Mouse (Mus musculus): Measurements from ENCODE around the gene Ero1lb. TPM values are rescaled to one million over a fixed set of nuclear protein-coding genes. Genes with fewer than 3 reads are reported as not detected.

The Ero1lb gene
- polyA plus RNA-seq, 1 experiment from 2014 or later, result 17.9 TPM

- Histone ChIP-seq H3K9ac (replicated peaks) (no peak overlapping the region), H3K27me3 (replicated peaks) (0 out of 2 replicates have a peak, but pooled peaks cover 2% of the 10 kb centered on the region), H3K27ac (replicated peaks) (no peak overlapping the region), H3K4me3 (replicated peaks) (no peak overlapping the region), H3K4me2 (no peak overlapping the region), H3K36me3 (no peaks in the 10 kb centered on the region), H3K9me3 (replicated peaks) (no peaks in the 10 kb centered on the region), H3K4me1 (peaks cover 21% of the 10 kb centered on the region)
- no peak for ATAC-seq (ENCODE audit: low FRiP score)
- WGBS, result 80% methylated on average over 5 of the region's 5 CpGs
These were observed 22.4 kb upstream of the Ero1lb start for GRCm38 (mm10) chr13:12543246-12543645.

GRCm38 (mm10) chr13:12543880-12544568 is 21.6 kb upstream of the Ero1lb start:
- 94% methylated on average over 8 of the region's 8 CpGs for WGBS
- no peak overlapping the region for H3K4me2 ChIP-seq
- ATAC-seq (ENCODE audit: low FRiP score), result no peak
- H3K9me3 ChIP-seq (replicated peaks), result no peaks in the 10 kb centered on the region
- H3K36me3 ChIP-seq, result no peaks in the 10 kb centered on the region
- H3K4me1 ChIP-seq, result peaks cover 21% of the 10 kb centered on the region
- no peak overlapping the region for H3K27ac ChIP-seq (replicated peaks)
- H3K9ac ChIP-seq (replicated peaks), result no peak overlapping the region
- no peak overlapping the region for H3K4me3 ChIP-seq (replicated peaks)
- 0 out of 2 replicates have a peak, but pooled peaks cover 2% of the 10 kb centered on the region for H3K27me3 ChIP-seq (replicated peaks)

- no peak overlapping the region for H3K9ac ChIP-seq (replicated peaks)
- H3K27ac ChIP-seq (replicated peaks), result no peak overlapping the region
- no peak for ATAC-seq (ENCODE audit: low FRiP score)
- no peaks in the 10 kb centered on the region for H3K4me1 ChIP-seq
- H3K4me3 ChIP-seq (replicated peaks), result no peak overlapping the region
- WGBS, result 73% methylated on average over 4 of the region's 4 CpGs
- no peak overlapping the region for H3K4me2 ChIP-seq
- no peaks in the 10 kb centered on the region for H3K9me3 ChIP-seq (replicated peaks)
- H3K36me3 ChIP-seq, result no peaks in the 10 kb centered on the region
- no peaks in the 10 kb centered on the region for H3K27me3 ChIP-seq (replicated peaks)
These were observed 11.5 kb upstream of the Ero1lb start for GRCm38 (mm10) chr13:12554211-12554610.

- 58% methylated on average over 3 of the region's 3 CpGs for WGBS
- Histone ChIP-seq H3K4me3 (replicated peaks) (no peak overlapping the region), H3K4me2 (no peak overlapping the region), H3K36me3 (no peaks in the 10 kb centered on the region), H3K4me1 (no peaks in the 10 kb centered on the region), H3K9me3 (replicated peaks) (no peaks in the 10 kb centered on the region), H3K27ac (replicated peaks) (no peak overlapping the region), H3K9ac (replicated peaks) (no peak overlapping the region), H3K27me3 (replicated peaks) (no peaks in the 10 kb centered on the region)
- no peak for ATAC-seq (ENCODE audit: low FRiP score)
These were observed 6.6 kb upstream of the Ero1lb start for GRCm38 (mm10) chr13:12559044-12559443.

GRCm38 (mm10) chr13:12559462-12560120 is 6.1 kb upstream of the Ero1lb start:
- Histone ChIP-seq H3K4me3 (replicated peaks) (no peak overlapping the region), H3K9ac (replicated peaks) (no peak overlapping the region), H3K4me2 (no peak overlapping the region), H3K4me1 (no peaks in the 10 kb centered on the region), H3K27me3 (replicated peaks) (no peaks in the 10 kb centered on the region), H3K27ac (replicated peaks) (no peak overlapping the region), H3K9me3 (replicated peaks) (no peaks in the 10 kb centered on the region), H3K36me3 (no peaks in the 10 kb centered on the region)
- no peak for ATAC-seq (ENCODE audit: low FRiP score)
- 73% methylated on average over 6 of the region's 6 CpGs for WGBS

- 78% methylated on average over 2 of the region's 2 CpGs for WGBS
- no peak for ATAC-seq (ENCODE audit: low FRiP score)
These were observed 3.9 kb upstream of the Ero1lb start for GRCm38 (mm10) chr13:12561729-12562128.

GRCm38 (mm10) chr13:12562256-12562655 is 3.4 kb upstream of the Ero1lb start:
- Histone ChIP-seq H3K27ac (replicated peaks) (no peak overlapping the region), H3K9me3 (replicated peaks) (no peaks in the 10 kb centered on the region), H3K36me3 (no peaks in the 10 kb centered on the region), H3K27me3 (replicated peaks) (no peaks in the 10 kb centered on the region), H3K9ac (replicated peaks) (no peak overlapping the region), H3K4me3 (replicated peaks) (no peak overlapping the region), H3K4me2 (no peak overlapping the region), H3K4me1 (peaks cover 10% of the 10 kb centered on the region)
- 86% methylated on average over 4 of the region's 4 CpGs for WGBS
- ATAC-seq (ENCODE audit: low FRiP score), result no peak

More at GRCm38 (mm10) chr13:12561729-12562128, 3.9 kb upstream of the Ero1lb start:
- no peaks in the 10 kb centered on the region for H3K27me3 ChIP-seq (replicated peaks)
- H3K4me3 ChIP-seq (replicated peaks), result no peak overlapping the region
- peaks cover 5% of the 10 kb centered on the region for H3K4me1 ChIP-seq
- H3K9me3 ChIP-seq (replicated peaks), result no peaks in the 10 kb centered on the region
- no peak overlapping the region for H3K4me2 ChIP-seq
- no peak overlapping the region for H3K27ac ChIP-seq (replicated peaks)
- no peak overlapping the region for H3K9ac ChIP-seq (replicated peaks)
- H3K36me3 ChIP-seq, result no peaks in the 10 kb centered on the region

- H3K36me3 ChIP-seq, result no peaks in the 10 kb centered on the region
- no peak overlapping the region for H3K4me2 ChIP-seq
- peaks cover 11% of the 10 kb centered on the region for H3K4me1 ChIP-seq
- no peak overlapping the region for H3K27ac ChIP-seq (replicated peaks)
- no peaks in the 10 kb centered on the region for H3K27me3 ChIP-seq (replicated peaks)
- H3K4me3 ChIP-seq (replicated peaks), result no peak overlapping the region
- no peak for ATAC-seq (ENCODE audit: low FRiP score)
- no peak overlapping the region for H3K9ac ChIP-seq (replicated peaks)
- no peaks in the 10 kb centered on the region for H3K9me3 ChIP-seq (replicated peaks)
- WGBS, result 83% methylated on average over 1 of the region's 1 CpGs
These were observed 2.3 kb downstream of the Ero1lb start for GRCm38 (mm10) chr13:12567936-12568335.

- peaks cover 11% of the 10 kb centered on the region for H3K4me1 ChIP-seq
- H3K4me2 ChIP-seq, result no peak overlapping the region
- H3K27me3 ChIP-seq (replicated peaks), result no peaks in the 10 kb centered on the region
- no peak overlapping the region for H3K27ac ChIP-seq (replicated peaks)
- H3K9me3 ChIP-seq (replicated peaks), result no peaks in the 10 kb centered on the region
- no peak overlapping the region for H3K9ac ChIP-seq (replicated peaks)
- no peak for ATAC-seq (ENCODE audit: low FRiP score)
- H3K36me3 ChIP-seq, result no peaks in the 10 kb centered on the region
- no peak overlapping the region for H3K4me3 ChIP-seq (replicated peaks)
- 79% methylated on average over 9 of the region's 9 CpGs for WGBS
These were observed 3.2 kb downstream of the Ero1lb start for GRCm38 (mm10) chr13:12568597-12569469.

GRCm38 (mm10) chr13:12569741-12570140 is 4.1 kb downstream of the Ero1lb start:
- Histone ChIP-seq H3K9ac (replicated peaks) (no peak overlapping the region), H3K36me3 (no peaks in the 10 kb centered on the region), H3K4me3 (replicated peaks) (no peak overlapping the region), H3K4me1 (peaks cover 11% of the 10 kb centered on the region), H3K27me3 (replicated peaks) (no peaks in the 10 kb centered on the region), H3K27ac (replicated peaks) (no peak overlapping the region), H3K4me2 (no peak overlapping the region), H3K9me3 (replicated peaks) (no peaks in the 10 kb centered on the region)
- no peak for ATAC-seq (ENCODE audit: low FRiP score)
- 81% methylated on average over 7 of the region's 7 CpGs for WGBS

- 89% methylated on average over 9 of the region's 9 CpGs for WGBS
- Histone ChIP-seq H3K36me3 (0 out of 2 replicates have a peak, but pooled peaks cover 3% of the 10 kb centered on the region), H3K9me3 (replicated peaks) (no peaks in the 10 kb centered on the region), H3K9ac (replicated peaks) (no peak overlapping the region), H3K27me3 (replicated peaks) (no peaks in the 10 kb centered on the region), H3K4me3 (replicated peaks) (no peak overlapping the region), H3K27ac (replicated peaks) (no peak overlapping the region), H3K4me1 (no peaks in the 10 kb centered on the region), H3K4me2 (no peak overlapping the region)
- ATAC-seq (ENCODE audit: low FRiP score), result no peak
These were observed 9.4 kb downstream of the Ero1lb start for GRCm38 (mm10) chr13:12574979-12575536.
